Mouse (Mus musculus) adrenal gland (tissue): ENCODE measurements around the gene Themis2.
"Not testable (repeated sequence)": the region's sequence is repeated elsewhere in the genome, so short reads cannot be mapped to it uniquely, and the experiment has no call there.

Experiments used
- intact Hi-C: fragments of 180-260 bp; cut with DNase I; formaldehyde crosslinking; loops from one replicate; pipeline ENCODE4 v1.15.1; 2025

Themis2 gene

GRCm38 (mm10) chr4:132760296-132760695 lies 35.9 kb downstream of the Themis2 start:
- intact Hi-C loops, result no loop called here

GRCm38 (mm10) chr4:132757633-132758351 lies 38.4 kb downstream of the Themis2 start:
- intact Hi-C loops, result no loop called here

GRCm38 (mm10) chr4:132756974-132757373 lies 39.2 kb downstream of the Themis2 start, which contains the start of gene Smpdl3b:
TSS of gene Smpdl3b (minus strand) at chr4:132757252.
- intact Hi-C loops, result no loop called here

- intact Hi-C loops, result no loop called here
Measured at GRCm38 (mm10) chr4:132752992-132753391, 43.2 kb downstream of the Themis2 start.

- intact Hi-C loops, result no loop called here
Measured at GRCm38 (mm10) chr4:132749258-132749982, 46.8 kb downstream of the Themis2 start.

GRCm38 (mm10) chr4:132748778-132749177 lies 47.4 kb downstream of the Themis2 start:
- intact Hi-C loops, result no loop called here

GRCm38 (mm10) chr4:132747664-132748259 lies 48.4 kb downstream of the Themis2 start:
- intact Hi-C loops, result no loop called here

- intact Hi-C loops, result no loop called here
Measured at GRCm38 (mm10) chr4:132746911-132747517, 49.2 kb downstream of the Themis2 start.

- intact Hi-C loops, result no loop called here
Measured at GRCm38 (mm10) chr4:132743992-132744911, 51.9 kb downstream of the Themis2 start.

GRCm38 (mm10) chr4:132741491-132741890 lies 54.7 kb downstream of the Themis2 start:
- intact Hi-C loops, result no loop called here

GRCm38 (mm10) chr4:132737154-132737553 lies 59.0 kb downstream of the Themis2 start:
- intact Hi-C loops, result not testable (repeated sequence)

- intact Hi-C loops, result no loop called here
Measured at GRCm38 (mm10) chr4:132735894-132736293, 60.3 kb downstream of the Themis2 start.

GRCm38 (mm10) chr4:132735389-132735788 lies 60.8 kb downstream of the Themis2 start:
- intact Hi-C loops, result no loop called here

- intact Hi-C loops, result no loop called here
Measured at GRCm38 (mm10) chr4:132734766-132735165, 61.4 kb downstream of the Themis2 start.

- intact Hi-C loops, result no loop called here
Measured at GRCm38 (mm10) chr4:132733071-132733770, 63.0 kb downstream of the Themis2 start.

- intact Hi-C loops, result no loop called here
Measured at GRCm38 (mm10) chr4:132732148-132732684, 64.0 kb downstream of the Themis2 start, which contains the start of gene Xkr8. TSS of gene Xkr8 (minus strand) at chr4:132732546.
